Comparison of ENCODE assay signal across 8 mouse cellular contexts in the genomic region with DNA sequence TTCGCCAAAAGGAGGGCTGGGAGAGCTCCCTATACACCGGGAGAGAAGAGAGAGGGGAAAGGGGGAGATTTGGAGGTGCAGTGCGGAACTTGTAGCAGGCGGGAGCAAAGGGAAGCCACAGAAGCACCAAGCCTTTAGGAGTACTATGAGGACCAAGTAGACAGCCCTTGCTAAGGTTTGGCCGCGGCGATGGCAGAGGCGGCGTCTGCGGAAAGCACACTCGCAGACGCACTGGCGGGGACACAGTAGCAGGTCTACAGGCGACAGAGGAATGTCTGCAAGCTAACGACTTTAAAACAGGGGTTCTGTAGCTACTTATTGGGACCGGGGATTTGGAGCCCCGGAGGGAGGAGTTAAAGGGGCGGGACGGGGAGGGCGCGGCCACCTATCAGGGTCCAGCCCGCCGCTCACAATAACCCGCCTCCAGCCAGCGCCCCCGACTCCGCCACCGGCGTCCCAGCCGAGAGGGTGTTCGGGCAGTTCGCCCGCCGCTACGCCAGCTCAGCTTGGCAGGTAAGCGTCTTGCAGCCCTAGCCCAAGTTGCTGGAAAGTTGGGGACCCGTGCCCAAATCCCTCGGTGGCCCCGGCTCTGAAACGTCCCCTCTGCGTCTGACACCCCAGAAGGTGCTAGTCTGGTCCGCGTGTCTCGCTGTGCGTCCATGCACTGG. TPM values are rescaled to one million over a fixed set of nuclear protein-coding genes. Genes with fewer than 3 reads are reported as not detected.
DNase-seq lines count a peak whose midpoint lies in the region; ATAC-seq and TF ChIP-seq lines count a peak whose summit lies in the region.

Bik (plus strand) TSS at position 439 of the 668 bp plus-strand sequence.

- DNase-seq in layer of hippocampus, adult 2 months (ENCODE audit: low spot score in 2 of 2) = no peak
- no peak for DNase-seq in layer of hippocampus, adult 11-12 months (ENCODE audit: low spot score)
- DNase-seq in embryonic facial prominence, embryonic 14.5 days (ENCODE audit: low spot score) = peak; percentile 56
- peak; percentile 67 for DNase-seq in lung, postnatal 25 days (ENCODE audit: low spot score)
- DNase-seq in layer of hippocampus, adult 9-11 months = no peak

- H3K27ac ChIP-seq in layer of hippocampus, adult 2 months = no peak within 1 kb of the TSS
- no peak within 1 kb of the TSS for H3K27ac ChIP-seq in embryonic facial prominence, embryonic 14.5 days (replicated peaks; ENCODE audit: low read depth, low read length)
- peak within 1 kb of the TSS; percentile 97 for H3K27ac ChIP-seq in heart, embryonic 13.5 days (replicated peaks)
- no peak within 1 kb of the TSS for H3K27ac ChIP-seq in kidney, embryonic 15.5 days
- H3K27ac ChIP-seq in small intestine, adult 2 months (ENCODE audit: insufficient read depth, low read depth, low read length) = no peak within 1 kb of the TSS

- H3K9me3 ChIP-seq in embryonic facial prominence, embryonic 14.5 days (ENCODE audit: control insufficient read depth, low read length) = no peaks in the 10 kb centered on the region
- no peaks in the 10 kb centered on the region for H3K9me3 ChIP-seq in heart, embryonic 13.5 days
- no peaks in the 10 kb centered on the region for H3K9me3 ChIP-seq in kidney, embryonic 15.5 days (replicated peaks)

- WGBS in embryonic facial prominence, embryonic 14.5 days = 1% methylated on average over 22 of the region's 45 CpGs
- under 1% methylated on average over 44 of the region's 45 CpGs for whole genome bisulfite sequencing in heart, embryonic 13.5 days
- WGBS in kidney, embryonic 15.5 days = under 1% methylated on average over 40 of the region's 45 CpGs
- 1% methylated on average over 45 of the region's 45 CpGs for WGBS in small intestine, adult 2 months

- no peaks in the 10 kb centered on the region for H3K36me3 ChIP-seq in embryonic facial prominence, embryonic 14.5 days (ENCODE audit: control insufficient read depth, insufficient read depth, low read length)
- H3K36me3 ChIP-seq in heart, embryonic 13.5 days = peaks cover 12% of the 10 kb centered on the region
- no peaks in the 10 kb centered on the region for H3K36me3 ChIP-seq in kidney, embryonic 15.5 days
- no peaks in the 10 kb centered on the region for H3K36me3 ChIP-seq in small intestine, adult 2 months (ENCODE audit: control insufficient read depth, insufficient read depth, low read length)

- TF ChIP-seq POLR2A in small intestine, adult 2 months (IDR thresholded peaks at IDR 0.05; ENCODE audit: low read depth, low read length) = no peak

- peak within 1 kb of the TSS; percentile 96 for H3K4me2 ChIP-seq in embryonic facial prominence, embryonic 14.5 days (ENCODE audit: low read depth, low read length)
- peak within 1 kb of the TSS; percentile 81 for H3K4me2 ChIP-seq in heart, embryonic 13.5 days
- peak within 1 kb of the TSS; percentile 98 for H3K4me2 ChIP-seq in kidney, embryonic 15.5 days

- peak within 1 kb of the TSS; percentile 62 for H3K9ac ChIP-seq in embryonic facial prominence, embryonic 14.5 days (ENCODE audit: low read depth, low read length)
- H3K9ac ChIP-seq in heart, embryonic 13.5 days = peak within 1 kb of the TSS; percentile 88
- peak within 1 kb of the TSS; percentile 50 for H3K9ac ChIP-seq in kidney, embryonic 15.5 days

- H3K4me3 ChIP-seq in layer of hippocampus, adult 2 months = peak within 1 kb of the TSS; percentile 47
- peak within 1 kb of the TSS; percentile 52 for H3K4me3 ChIP-seq in embryonic facial prominence, embryonic 14.5 days (ENCODE audit: low read depth, low read length)
- H3K4me3 ChIP-seq in heart, embryonic 13.5 days = peak within 1 kb of the TSS; percentile 76
- peak within 1 kb of the TSS; percentile 60 for H3K4me3 ChIP-seq in kidney, embryonic 15.5 days (replicated peaks)
- peak within 1 kb of the TSS; percentile 69 for H3K4me3 ChIP-seq in small intestine, adult 2 months (ENCODE audit: low read depth, low read length)

- peaks cover 7% of the 10 kb centered on the region for H3K4me1 ChIP-seq in embryonic facial prominence, embryonic 14.5 days (ENCODE audit: control insufficient read depth, insufficient read depth, low read length)
- H3K4me1 ChIP-seq in heart, embryonic 13.5 days = peaks cover 92% of the 10 kb centered on the region
- peaks cover 65% of the 10 kb centered on the region for H3K4me1 ChIP-seq in kidney, embryonic 15.5 days
- peaks cover 3% of the 10 kb centered on the region; the same call in 1 of the 2 replicates for H3K4me1 ChIP-seq in small intestine, adult 2 months (ENCODE audit: control insufficient read depth, insufficient read depth, insufficient read length, low read length)

- ATAC-seq in embryonic facial prominence, embryonic 14.5 days (ENCODE audit: low read depth) = peak; percentile 77
- ATAC-seq in heart, embryonic 13.5 days (ENCODE audit: extremely low read depth, insufficient number of reproducible peaks, low FRiP score, low TSS enrichment) = no peak
- ATAC-seq in kidney, embryonic 15.5 days (replicated peaks; ENCODE audit: low FRiP score) = peak; percentile 80

- H3K27me3 ChIP-seq in embryonic facial prominence, embryonic 14.5 days (replicated peaks; ENCODE audit: control insufficient read depth, insufficient read depth, low read length) = peaks cover 44% of the 10 kb centered on the region
- H3K27me3 ChIP-seq in heart, embryonic 13.5 days (replicated peaks) = 0 out of 2 replicates have a peak, but pooled peaks cover 8% of the 10 kb centered on the region
- H3K27me3 ChIP-seq in kidney, embryonic 15.5 days = peaks cover 41% of the 10 kb centered on the region
- peaks cover 8% of the 10 kb centered on the region; the same call in 1 of the 2 replicates for H3K27me3 ChIP-seq in small intestine, adult 2 months (ENCODE audit: control insufficient read depth, insufficient read depth, low read length)

- TF ChIP-seq CTCF in layer of hippocampus, adult 2 months (conservative IDR thresholded peaks at IDR 0.05) = no peak
- no peak for TF ChIP-seq CTCF in small intestine, adult 2 months (IDR thresholded peaks at IDR 0.05; ENCODE audit: extremely low read depth, insufficient read length, insufficient replicate concordance, low read depth, low read length)

RNA-seq across cellular contexts. Expression of gene Bik, which starts in this region (rescaled TPM):
- total RNA-seq in layer of hippocampus, adult 2 months (2021) = not detected
- 5.2 and 5.6 TPM in 2 replicates for polyA plus RNA-seq in embryonic facial prominence, embryonic 14.5 days (2014; fragmentation: Nextera tagmentation; extraction: Ambion mirVana)
- polyA plus RNA-seq in heart, embryonic 13.5 days (2015; fragmentation: Nextera tagmentation; extraction: Ambion mirVana) = 31.2 and 31.8 TPM in 2 replicates
- 10.6 and 11.0 TPM in 2 replicates for polyA plus RNA-seq in kidney, embryonic 15.5 days (2015; fragmentation: Nextera tagmentation; extraction: Ambion mirVana)
- polyA plus RNA-seq in small intestine, adult 2 months (2012; rRNA removed) = 2.1 and 5.8 TPM in 2 replicates

Comparison
In these comparisons a context has a peak if more than half of its experiments do, and no peak if none do; other contexts are left out.
1. DNase-seq: peak in embryonic facial prominence, embryonic 14.5 days (single experiment) and lung, postnatal 25 days (single experiment); none in layer of hippocampus, adult 2 months (0 of 2), layer of hippocampus, adult 11-12 months (single experiment) and layer of hippocampus, adult 9-11 months (single experiment).
2. Peak in every context shown above with its lines, with median percentiles within 50 percentile points of each other: H3K4me3 ChIP-seq, H3K4me2 ChIP-seq and H3K9ac ChIP-seq.